Mouse (Mus musculus): ENCODE measurements around the gene Ninj1.

GRCm38 (mm10) chr13:49162722-49163121, 24.6 kb upstream of the Ninj1 start:
- TF ChIP-seq CTCF (IDR thresholded peaks at IDR 0.05; ENCODE audit: borderline replicate concordance, extremely low read depth, insufficient read depth, insufficient read length) = no peak
- no peak for TF ChIP-seq POLR2A (IDR thresholded peaks at IDR 0.05; ENCODE audit: borderline replicate concordance, extremely low read depth, insufficient read depth, insufficient read length, poor library complexity, severe bottlenecking)

All from brain, embryonic 14.5 days (tissue).